Mouse (Mus musculus) neural tube, embryonic 12.5 days (tissue): ENCODE measurements around the gene Sh2d1b1. TPM values are rescaled to one million over a fixed set of nuclear protein-coding genes. Genes with fewer than 3 reads are reported as not detected.

Experiments
- ATAC-seq: fragments of 200-750 bp; cut with Nextera tagmentation; 2 replicates; pipeline ENCODE4 v1.8.0; 2017; ENCODE audit warnings: low read depth, mild to moderate bottlenecking, moderate TSS enrichment, moderate library complexity; ENCODE audit not compliant: low FRiP score
- H3K27ac ChIP-seq: fragments of 300-500 bp; sonication (generic); 2 replicates; pipeline ENCODE4 v1.5.1; 2016
- H3K27me3 ChIP-seq: fragments of 300-500 bp; sonication (generic); replicated peaks from 2 replicates; pipeline ENCODE4 v1.6.1; 2016; ENCODE audit warnings: mild to moderate bottlenecking
- H3K36me3 ChIP-seq: fragments of 300-500 bp; sonication (generic); 2 replicates; pipeline ENCODE4 v1.6.1; 2016; ENCODE audit warnings: mild to moderate bottlenecking
- H3K4me1 ChIP-seq: fragments of 300-500 bp; sonication (generic); 2 replicates; pipeline ENCODE4 v1.6.1; 2016
- H3K4me2 ChIP-seq: fragments of 300-500 bp; sonication (generic); replicated peaks from 2 replicates; pipeline ENCODE4 v1.6.1; 2016; ENCODE audit warnings: mild to moderate bottlenecking
- H3K4me3 ChIP-seq: fragments of 300-500 bp; sonication (generic); 2 replicates; pipeline ENCODE4 v1.5.1; 2016
- H3K9ac ChIP-seq: fragments of 300-500 bp; sonication (generic); 2 replicates; pipeline ENCODE4 v1.6.1; 2016; ENCODE audit warnings: mild to moderate bottlenecking
- H3K9me3 ChIP-seq: fragments of 300-500 bp; sonication (generic); 2 replicates; pipeline ENCODE4 v1.6.1; 2016; ENCODE audit warnings: mild to moderate bottlenecking
- WGBS: fragments of 180-500 bp; shearing (Covaris S2); methylation state at CpG from one replicate; pipeline ENCODE4 v1.1.7; 2016; 5-methylcytosine and 5-hydroxymethylcytosine counted together
- polyA plus RNA-seq: library from polyadenylated mRNA; unstranded; fragments of >200 nt; fragmentation: Nextera tagmentation; extraction: Ambion mirVana; gene quantifications from 2 replicates; pipeline ENCODE4 v1.2.1, GENCODE M21; 2016

Sh2d1b1 gene
- polyA plus RNA-seq, 1 experiment from 2014 or later: 0.11 TPM

DNA sequence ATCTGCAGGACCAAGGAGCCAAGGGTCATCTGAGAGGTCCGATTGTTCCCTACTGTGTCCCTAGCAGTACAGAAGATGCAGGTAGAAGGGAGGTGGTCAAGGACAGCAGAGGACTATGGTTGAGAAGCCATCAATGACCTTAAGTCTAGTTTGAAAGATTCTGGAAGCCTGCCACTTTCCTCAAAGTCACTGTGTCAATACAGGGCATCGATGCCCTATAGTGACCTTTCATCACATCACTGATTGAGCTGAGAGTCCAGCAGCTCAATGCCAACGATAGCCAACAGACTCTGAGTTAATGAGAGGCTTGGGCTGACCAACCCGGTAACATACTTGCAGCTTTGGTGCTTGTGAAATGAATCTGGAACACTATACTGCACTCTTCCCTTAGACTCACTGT lies 48.2 kb downstream of the Sh2d1b1 start:
- H3K27ac ChIP-seq: no peak overlapping the region
- no peaks in the 10 kb centered on the region; the same call in 1 of the 2 replicates for H3K36me3 ChIP-seq
- H3K4me1 ChIP-seq: peaks cover 2% of the 10 kb centered on the region; the same call in 1 of the 2 replicates
- H3K4me2 ChIP-seq: no peak overlapping the region
- 94% methylated on average over 4 of the region's 4 CpGs for WGBS
- no peak overlapping the region for H3K4me3 ChIP-seq
- no peak overlapping the region for H3K9ac ChIP-seq
- no peaks in the 10 kb centered on the region for H3K9me3 ChIP-seq
- H3K27me3 ChIP-seq: no peaks in the 10 kb centered on the region
- ATAC-seq: no peak

DNA sequence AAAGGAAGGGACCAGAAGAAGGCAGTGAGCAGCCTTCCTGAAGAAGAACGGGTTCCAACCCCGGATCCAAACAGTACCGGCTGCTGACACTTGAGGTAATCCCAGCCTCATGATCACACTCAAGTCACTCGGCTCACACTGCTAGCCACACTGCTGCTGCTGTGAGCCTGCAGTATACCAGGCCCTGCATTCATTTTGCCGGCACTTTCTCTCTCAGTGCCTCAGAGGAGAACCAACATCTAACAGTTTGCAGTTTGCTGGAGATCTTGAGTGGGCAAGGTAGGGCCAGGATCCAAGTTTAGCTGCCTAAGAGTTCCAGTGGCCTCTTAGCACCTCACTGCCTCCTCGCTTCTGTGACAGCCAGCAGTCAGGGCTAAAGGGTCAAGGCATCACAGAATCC lies 54.8 kb downstream of the Sh2d1b1 start:
- ATAC-seq: no peak
- H3K36me3 ChIP-seq: no peaks in the 10 kb centered on the region; the same call in 1 of the 2 replicates
- 74% methylated on average over 6 of the region's 6 CpGs for WGBS
- H3K27ac ChIP-seq: no peak overlapping the region
- no peak overlapping the region for H3K4me2 ChIP-seq
- no peaks in the 10 kb centered on the region for H3K9me3 ChIP-seq
- no peak overlapping the region for H3K9ac ChIP-seq
- H3K4me1 ChIP-seq: peaks cover 3% of the 10 kb centered on the region; the same call in 1 of the 2 replicates
- H3K4me3 ChIP-seq: no peak overlapping the region
- no peaks in the 10 kb centered on the region for H3K27me3 ChIP-seq

DNA sequence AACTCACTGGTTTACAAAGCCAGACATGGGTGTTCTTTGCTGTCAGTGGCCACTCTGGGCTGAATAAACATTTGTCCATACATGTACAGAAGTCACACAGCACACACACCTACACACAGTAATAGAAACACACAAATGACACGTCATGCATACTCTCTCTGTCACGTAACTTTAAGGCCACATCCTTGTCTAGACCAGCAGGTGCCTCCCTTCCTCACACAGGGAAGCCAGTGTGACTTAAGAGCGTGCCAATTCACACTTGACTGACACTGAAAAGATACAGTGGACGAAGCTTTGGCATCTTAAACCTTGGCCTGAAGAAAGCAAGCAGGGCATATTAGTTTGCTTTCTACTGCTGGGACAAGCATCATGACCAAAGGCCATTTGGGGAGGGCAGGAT lies 55.7 kb downstream of the Sh2d1b1 start:
- H3K9me3 ChIP-seq: no peaks in the 10 kb centered on the region
- H3K4me1 ChIP-seq: peaks cover 3% of the 10 kb centered on the region; the same call in 1 of the 2 replicates
- 75% methylated on average over 4 of the region's 4 CpGs for WGBS
- no peaks in the 10 kb centered on the region; the same call in 1 of the 2 replicates for H3K36me3 ChIP-seq
- no peak for ATAC-seq
- H3K9ac ChIP-seq: no peak overlapping the region
- H3K27me3 ChIP-seq: no peaks in the 10 kb centered on the region
- H3K4me2 ChIP-seq: no peak overlapping the region
- no peak overlapping the region for H3K27ac ChIP-seq
- H3K4me3 ChIP-seq: no peak overlapping the region

Other genes starting within 250 kb of the Sh2d1b1 start
- gene Ddr2, start 166.6 kb upstream of the Sh2d1b1 start, polyA plus RNA-seq: 25.8 and 27.3 TPM in 2 replicates
- 69.8 TPM in 2 replicates for gene Uap1, start 102.4 kb upstream of the Sh2d1b1 start, polyA plus RNA-seq
- gene Uhmk1, start 61.9 kb upstream of the Sh2d1b1 start, polyA plus RNA-seq: 12.5 and 15.0 TPM in 2 replicates
- gene Sh2d1b2, start 44.6 kb upstream of the Sh2d1b1 start, polyA plus RNA-seq: not detected in 2 replicates
- gene Gm7694, start 29.0 kb downstream of the Sh2d1b1 start, polyA plus RNA-seq: 3.9 and 4.1 TPM in 2 replicates
- gene Spata46, start 31.5 kb downstream of the Sh2d1b1 start, polyA plus RNA-seq: 2.0 and 2.2 TPM in 2 replicates